Mouse (Mus musculus): ENCODE results near the gene Mindy4.
A peak's percentile ranks its signal among the peaks of the same experiment; 100 is the strongest.

The Mindy4 gene

DNA sequence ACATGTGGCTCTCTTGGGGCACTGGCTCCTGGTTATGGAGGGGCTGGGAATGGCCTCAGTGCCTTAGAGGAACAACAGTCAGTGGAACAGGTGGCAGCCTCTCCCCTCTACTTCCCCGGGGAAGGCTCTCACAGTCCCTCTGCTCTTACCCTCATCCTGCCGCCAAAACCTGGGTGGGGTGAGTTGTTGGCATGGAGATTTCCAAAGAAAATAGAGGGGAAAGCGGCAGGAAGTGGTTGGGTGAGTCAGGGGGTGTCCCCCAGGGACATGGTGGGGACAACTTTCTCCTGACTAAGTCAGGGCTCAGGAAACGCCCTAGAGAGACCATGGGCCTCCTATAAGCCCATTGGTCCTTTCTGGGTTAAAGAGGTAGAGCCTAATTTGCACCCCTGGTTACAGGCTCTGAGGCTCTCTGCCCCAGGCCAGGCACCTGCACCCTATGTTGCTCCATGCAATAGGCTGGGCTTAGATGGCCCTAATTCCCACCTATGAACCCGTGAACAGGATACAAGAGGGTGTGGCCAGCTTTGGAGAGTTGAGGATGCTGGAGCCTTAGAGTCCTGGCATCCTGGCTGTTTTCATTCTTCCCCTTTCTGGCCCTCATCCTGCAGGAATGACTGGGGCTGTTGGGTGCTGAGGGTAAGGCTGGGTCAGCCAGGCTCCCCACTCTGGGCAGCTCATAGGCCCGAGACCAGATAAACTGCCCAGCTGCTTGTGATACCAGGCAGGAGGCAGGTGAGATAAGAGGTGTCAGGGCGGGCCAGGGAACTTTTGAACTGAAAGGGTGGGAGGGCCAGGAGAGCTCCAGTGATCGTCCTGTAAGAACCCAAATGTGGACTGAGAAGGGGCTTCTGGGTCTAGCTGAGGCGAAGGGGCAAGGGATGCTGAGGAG lies 136.0 kb downstream of the Mindy4 start:
- peak; percentile 70 for DNase-seq (ENCODE audit: low read depth, low spot score)

DNA sequence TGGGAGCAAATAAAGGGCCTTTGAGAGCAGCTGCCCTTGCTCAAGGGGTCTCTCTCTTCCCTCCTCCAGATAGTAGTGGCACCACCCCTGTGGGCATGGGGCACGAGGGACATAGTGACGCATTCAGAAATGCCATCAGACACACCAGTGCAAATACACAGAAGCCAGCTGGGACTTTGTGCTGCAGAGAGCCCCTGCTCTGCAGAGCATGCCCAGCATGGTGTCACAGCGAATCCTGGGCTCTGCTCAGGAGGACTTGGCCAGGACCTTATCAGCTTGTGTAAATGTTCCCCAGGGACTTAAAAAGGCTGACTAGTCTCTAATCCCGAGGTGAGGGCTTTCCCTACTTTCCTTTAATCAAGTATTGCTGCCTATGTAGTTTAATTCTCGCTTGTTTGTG lies 138.5 kb downstream of the Mindy4 start:
- no peak for DNase-seq (ENCODE audit: low read depth, low spot score)

DNA sequence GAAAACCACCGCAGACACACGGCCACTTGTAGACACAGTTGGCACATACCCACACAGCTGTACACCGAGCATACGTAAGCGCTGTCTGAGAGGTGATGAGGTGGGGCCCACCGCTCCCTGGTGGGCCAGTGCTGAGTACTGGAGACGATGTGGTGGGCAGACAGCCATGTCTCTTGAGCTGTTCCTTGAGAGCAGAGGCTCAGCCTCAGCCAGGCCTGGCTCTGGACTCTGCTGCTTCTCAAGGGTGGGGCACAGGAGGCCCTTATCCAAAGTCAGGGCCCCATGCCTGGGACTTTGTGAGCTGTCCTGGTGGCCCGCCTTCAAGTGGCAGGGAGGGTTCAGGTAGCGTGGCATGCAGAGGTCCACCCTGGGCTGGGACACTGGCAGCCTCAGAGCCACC lies 139.1 kb downstream of the Mindy4 start:
- DNase-seq (ENCODE audit: low read depth, low spot score) = no peak

DNA sequence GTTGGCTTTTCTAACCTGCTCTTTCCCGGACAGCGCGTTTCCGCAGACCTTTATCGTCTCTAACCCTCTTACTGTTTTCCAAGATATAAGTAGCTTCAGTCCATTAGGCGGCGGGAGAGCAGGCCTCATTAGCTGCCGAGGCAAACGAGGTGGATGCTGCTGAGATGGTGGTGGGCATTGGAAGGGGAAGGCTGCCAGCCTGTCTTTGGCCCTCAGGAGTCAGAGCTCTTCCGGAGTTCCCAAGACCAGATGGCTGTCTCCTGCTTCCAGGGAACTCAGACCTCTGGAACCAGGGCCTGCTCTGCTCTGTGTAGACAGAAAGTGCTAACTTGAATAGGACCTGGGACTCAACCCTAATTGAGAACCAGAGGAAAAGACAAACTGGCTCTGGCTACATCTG lies 140.3 kb downstream of the Mindy4 start:
- no peak for DNase-seq (ENCODE audit: low read depth, low spot score)

DNA sequence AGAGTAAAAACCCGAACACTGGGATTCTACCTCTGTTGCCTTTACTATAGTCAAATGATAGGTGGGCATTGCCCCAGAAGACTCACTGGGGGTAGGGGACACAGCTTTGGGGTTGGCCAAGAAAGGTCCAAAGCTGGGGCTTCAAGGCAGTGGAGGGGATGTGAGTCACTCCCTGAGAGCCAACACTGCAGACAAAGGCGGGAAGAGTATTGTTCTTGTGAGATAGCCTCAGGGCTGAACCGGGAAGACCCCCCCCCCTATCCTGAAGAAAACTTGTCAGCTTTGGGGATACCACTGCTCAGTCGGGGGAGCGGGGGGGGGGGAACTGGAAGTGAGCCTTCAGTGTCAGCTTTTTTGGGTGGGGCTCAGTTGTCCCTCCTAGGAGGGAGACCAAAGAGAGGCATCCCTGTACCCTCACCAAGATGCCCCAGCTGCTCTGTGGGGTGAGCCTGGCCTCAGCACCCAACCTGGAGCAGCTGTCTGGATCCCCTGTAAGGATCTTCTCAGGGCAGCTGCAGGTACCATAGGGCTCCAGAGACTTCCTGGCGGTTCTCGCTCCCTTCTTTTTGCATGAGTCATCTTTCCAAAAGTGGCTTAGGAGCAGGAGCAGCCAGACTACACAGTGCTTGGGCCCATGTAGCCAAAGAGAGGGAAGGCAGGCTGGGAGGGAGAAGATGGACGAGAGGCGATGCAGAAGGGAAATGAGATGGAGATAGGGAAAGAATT lies 141.3 kb downstream of the Mindy4 start:
- DNase-seq (ENCODE audit: low read depth, low spot score) = no peak

DNA sequence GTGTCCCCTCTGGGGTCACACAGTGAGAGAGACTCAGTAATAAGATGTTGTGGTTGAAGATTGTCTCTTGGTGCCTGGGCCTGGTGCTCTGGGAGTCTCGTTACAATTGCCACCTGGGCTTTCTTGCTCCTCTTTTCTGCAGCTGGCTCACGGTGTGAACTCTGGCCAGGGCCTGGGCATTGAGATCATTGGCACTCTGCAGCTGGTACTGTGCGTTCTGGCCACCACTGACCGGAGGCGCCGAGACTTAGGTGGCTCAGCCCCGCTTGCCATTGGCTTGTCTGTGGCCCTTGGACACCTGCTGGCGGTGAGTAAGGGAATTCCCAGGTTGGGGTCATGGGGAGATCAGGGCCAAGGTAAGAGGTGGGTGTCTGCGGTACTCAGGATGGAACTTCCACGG lies 142.1 kb downstream of the Mindy4 start:
- no peak for DNase-seq (ENCODE audit: low read depth, low spot score)

DNA sequence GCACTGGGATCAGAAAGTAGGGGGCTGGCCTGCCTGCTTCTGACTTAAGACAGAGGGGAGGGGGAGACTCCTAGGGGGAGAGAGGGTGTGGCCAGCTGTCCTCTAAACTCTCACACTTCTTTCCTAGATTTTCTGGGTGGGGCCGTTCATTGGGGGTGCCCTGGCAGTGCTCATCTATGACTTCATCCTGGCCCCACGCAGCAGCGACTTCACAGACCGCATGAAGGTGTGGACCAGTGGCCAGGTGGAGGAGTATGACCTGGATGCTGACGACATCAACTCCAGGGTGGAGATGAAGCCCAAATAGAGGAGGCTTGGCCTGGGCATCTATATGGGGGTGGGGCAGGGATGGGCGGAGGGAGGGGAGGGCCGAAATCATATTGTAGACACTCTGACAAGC lies 143.3 kb downstream of the Mindy4 start:
- DNase-seq (ENCODE audit: low read depth, low spot score) = no peak

DNA sequence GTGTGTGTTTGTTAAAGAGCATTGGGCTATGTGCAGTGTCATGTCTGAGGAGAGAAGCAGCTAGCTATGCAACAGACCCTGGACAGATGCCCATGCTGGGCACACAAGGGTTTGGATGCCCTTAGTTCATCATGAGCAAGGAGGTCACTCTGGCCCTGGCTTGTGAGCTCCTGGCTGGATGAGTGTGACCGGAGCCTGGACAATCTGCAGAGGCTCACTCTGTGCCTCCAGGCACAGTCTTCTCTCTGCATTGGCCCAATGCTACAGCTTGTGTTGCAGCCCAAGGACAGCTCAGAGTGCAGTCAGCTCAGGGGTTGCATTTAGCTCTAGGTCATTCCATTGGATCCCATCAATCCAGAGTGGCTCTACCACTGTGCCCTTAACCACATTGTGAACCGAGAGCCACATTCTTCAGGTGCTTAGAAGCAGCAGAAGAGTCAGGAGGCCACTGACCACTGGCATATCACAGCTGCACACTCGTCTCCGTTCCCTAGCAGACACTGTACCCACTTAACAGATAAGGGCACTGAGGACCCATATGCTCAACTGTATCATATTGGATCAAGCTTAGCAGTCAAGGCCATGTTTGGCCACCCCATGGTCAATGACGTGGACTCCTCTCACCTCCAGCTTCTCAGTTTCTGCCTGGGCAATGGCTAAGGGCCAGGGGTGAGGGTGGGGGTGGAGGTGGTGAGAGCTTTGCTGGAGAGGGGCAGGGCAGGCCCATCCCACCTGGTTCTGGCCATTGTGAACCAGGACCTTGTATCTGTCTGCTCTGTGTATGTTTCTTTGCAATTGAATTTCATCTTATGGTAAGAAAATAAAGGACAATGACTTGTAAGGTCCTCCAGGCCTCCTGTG lies 144.8 kb downstream of the Mindy4 start:
- DNase-seq (ENCODE audit: low read depth, low spot score) = no peak

DNA sequence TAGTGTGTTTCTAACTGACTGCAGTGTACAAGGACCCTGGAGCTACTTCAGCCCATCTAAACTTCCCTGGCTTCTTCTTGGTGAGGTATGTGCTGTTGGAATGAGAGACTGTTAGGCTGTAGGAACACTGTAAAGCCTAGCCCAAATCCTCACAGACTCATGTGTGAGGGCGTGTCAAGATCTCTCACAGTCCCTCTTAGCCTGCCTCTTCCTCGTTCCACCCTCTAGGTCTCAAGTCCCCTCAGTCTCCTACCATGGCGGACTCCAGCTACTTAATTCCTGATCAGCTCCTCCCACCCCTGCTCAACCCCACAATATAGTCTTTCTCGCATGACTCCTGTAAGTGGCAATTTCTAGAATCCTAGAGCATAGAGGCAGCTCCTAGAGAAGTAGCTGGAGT lies 146.0 kb downstream of the Mindy4 start:
- DNase-seq (ENCODE audit: low read depth, low spot score) = no peak

DNA sequence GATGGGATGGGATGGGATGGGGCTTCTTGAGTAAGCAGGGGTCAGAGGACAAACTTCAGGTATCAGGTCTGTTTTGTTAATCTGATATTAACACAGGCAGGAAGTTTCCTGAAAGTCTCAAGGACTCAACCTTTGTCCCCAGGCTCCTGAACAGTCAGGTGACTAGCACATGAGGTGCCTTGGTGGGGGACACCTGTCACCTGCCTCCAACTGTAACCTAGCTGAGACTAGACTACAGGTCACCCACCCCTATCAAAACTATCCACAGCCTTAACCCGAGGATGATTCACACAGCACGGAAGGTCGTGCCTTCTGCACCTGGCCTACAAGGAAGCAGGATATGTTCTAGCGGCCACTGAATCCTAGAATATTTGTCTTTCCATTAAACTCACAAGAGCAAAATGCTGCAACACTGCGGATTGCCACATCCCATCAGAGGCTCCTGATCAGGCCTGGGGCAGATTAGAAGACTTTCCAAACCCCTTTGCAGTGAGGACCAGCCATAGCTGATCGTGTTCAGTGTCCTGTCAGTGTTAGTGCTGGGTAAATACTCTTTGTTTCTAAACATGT lies 147.3 kb downstream of the Mindy4 start:
- no peak for DNase-seq (ENCODE audit: low read depth, low spot score)

DNA sequence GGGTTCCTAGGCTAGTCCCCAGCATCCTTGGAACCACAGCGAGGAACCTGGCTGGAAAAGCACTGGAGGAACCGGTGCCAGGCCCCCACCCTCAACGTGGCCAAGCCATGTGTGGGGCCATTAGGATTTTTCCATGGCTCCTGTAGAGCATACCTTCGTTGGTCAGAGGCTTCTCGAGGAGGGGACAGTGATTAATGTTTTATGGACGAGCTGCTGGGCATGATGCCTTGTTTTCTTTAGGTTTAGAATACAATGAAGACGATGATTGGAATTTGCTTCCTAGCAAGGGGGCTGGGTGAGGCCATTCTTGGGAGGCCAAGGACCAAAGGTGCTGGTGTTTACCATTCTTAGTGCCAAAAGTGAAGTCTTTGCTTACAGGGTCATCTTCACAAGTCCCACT lies 148.5 kb downstream of the Mindy4 start:
- DNase-seq (ENCODE audit: low read depth, low spot score) = no peak

DNA sequence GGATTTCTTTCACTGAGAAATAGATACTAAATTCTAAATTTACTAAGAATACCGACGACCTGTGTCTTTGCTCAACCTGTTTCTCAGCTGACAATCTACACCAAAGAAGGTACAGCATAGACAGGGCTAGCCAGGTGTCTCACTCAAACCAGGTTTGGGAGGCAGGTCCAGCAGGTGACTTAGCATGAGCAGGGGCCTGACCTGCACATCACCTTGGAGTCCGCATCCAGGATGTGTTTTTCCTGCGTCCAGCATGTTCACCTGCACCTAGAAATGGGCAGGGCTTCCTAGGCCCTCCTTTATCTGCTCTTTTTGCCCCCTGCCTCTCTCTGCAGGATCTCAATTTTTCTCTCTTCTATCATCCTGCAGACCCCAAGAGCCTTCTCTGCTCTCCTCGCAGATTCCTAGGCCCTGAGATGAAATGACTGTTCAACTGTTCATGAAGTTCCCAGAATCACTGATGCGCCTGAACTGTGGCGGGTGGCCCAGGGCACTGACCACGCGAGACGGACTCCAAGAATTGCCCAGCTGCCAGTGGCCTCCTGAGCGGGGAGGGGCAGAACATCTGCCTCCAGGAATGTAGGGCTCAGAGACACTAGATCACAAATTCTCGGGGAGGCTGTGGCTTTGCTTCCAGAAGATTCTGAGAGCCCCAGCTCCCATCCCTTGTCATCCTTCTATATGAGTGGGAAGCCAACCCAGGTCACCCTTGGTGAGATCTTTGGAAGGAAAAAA lies 150.7 kb downstream of the Mindy4 start:
- DNase-seq (ENCODE audit: low read depth, low spot score) = no peak

DNA sequence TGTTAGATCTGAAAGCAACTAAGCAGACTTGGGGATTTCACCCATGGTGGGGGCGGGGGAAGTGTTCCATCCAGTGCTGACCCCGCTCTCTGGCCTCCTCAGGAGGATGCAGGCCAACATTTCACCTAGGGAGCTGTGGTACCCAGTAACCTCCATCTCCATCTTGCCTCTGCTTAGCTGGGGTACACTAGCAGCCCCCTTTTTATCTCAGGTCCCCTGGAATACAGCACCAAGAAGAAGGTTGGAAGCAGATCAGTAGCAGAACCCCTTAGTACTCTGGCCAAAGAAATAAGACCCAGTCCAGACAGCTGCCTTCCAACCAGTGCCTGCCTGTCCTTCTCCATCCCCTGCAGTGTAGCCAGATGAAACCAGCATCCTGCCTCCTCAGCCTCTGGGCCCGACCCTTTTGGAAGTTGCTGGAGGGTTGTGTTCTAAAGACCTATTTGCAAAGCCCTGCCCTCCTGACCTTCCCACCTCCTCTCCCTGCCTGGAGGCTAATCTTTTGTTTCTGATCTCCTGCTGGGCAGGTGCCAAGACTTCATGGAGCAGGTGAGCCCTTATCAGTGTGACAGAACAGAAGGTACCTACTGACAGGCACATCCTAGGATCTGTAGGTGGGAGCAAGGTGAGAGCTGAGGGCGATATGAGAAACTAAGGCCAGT lies 151.4 kb downstream of the Mindy4 start:
- DNase-seq (ENCODE audit: low read depth, low spot score) = no peak

DNA sequence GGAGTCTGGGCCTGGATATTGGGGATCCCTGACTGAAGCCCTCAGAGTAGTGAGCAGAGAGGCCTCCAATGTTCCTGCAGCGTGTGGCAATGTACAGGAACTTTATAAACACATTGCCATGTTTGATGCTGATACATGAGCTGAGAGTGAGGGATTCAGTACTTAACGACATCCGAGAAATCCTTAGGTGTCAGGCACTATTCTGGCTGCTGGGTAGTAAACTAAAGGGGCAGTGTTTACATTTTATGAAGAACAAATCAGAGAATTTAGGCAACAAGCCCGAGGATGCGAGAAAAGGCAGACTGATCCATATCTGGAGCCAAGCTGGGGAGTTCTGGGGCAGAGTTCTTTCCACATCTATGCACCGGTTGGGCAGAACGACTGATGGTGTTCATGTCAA lies 152.4 kb downstream of the Mindy4 start:
- no peak for DNase-seq (ENCODE audit: low read depth, low spot score)

DNA sequence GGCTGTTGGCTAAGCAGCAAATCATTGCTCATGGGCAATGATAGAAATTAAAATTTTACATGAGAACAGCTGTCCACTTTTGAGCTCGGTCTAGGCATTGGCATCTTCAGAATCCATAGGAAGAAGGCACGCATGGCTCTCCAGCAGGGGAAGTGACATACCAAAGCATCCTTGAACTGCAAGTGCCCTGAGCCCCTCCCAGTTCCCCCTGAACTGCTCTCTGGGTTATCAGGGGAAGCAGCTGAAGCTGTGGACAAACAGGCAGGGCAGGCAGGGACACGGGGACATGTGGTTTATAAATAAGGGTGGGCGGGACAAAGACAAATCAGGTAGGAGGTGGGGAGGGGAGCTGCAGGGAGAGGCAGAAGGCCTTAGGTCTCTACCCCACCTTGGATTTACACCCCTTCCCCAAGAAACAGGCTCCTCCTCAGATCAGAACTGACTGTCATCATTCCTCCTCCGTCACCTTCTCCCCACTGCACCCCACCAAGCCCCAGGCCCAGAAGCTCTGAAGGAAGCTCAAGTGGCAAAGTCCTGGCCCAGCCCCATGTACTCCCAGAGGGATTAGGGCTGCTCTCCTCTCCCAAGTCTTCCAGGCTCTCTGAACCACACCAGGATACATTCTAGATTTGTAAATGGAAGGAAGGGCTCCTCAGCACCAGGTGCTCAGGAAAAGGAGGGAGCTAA lies 153.0 kb downstream of the Mindy4 start:
- DNase-seq (ENCODE audit: low read depth, low spot score) = no peak

DNA sequence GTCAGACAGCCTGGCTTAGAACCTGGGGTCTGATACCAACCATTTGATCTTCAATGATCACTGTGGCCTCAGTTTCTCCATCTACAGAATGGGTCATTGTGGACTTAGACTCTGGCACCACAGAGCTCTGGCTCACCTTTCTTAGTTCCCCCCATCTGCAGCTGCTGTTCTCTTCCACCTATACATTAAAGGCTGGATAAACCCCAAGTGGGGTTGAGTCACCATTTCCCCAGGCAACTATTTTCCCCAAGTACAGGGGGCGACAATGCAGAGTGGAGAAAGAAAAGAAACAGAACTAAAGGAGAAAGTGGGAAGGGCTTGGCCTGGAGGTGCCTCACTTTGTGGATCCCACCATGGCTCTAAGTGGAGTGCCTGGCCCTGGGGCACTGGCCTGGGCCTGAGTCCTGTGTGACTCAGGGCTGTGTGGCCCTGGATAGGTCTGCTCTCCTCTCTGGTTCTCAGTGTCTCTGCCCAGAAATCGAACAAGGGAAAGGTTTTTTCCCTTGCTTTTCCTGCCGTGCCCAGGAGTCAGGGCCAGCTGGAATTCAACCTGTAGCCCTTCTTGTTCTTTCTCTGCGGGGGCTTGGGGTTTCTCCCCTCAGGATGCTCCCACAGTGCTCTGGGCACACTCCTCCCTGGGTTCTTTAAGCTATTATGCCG lies 153.9 kb downstream of the Mindy4 start:
- DNase-seq (ENCODE audit: low read depth, low spot score) = no peak

DNA sequence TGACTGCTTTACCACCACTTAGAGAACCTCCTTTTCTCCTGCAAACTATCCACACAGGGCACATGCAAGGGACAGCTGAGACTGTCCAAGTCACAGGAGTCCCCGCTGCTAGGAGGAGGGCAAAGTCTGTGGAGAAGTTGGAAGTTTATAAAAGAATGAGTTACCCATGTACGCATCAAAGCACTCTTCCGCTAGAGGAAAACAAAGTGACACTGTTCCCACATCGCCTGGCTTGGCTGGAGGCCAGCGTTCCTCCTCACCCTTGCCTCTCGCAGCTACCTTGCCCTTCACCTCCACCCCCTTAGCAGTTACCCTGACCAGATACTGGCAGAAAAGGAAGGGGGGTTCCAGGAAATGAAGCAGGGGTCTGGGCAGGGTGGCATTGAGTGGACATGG lies 154.5 kb downstream of the Mindy4 start:
- no peak for DNase-seq (ENCODE audit: low read depth, low spot score)

DNA sequence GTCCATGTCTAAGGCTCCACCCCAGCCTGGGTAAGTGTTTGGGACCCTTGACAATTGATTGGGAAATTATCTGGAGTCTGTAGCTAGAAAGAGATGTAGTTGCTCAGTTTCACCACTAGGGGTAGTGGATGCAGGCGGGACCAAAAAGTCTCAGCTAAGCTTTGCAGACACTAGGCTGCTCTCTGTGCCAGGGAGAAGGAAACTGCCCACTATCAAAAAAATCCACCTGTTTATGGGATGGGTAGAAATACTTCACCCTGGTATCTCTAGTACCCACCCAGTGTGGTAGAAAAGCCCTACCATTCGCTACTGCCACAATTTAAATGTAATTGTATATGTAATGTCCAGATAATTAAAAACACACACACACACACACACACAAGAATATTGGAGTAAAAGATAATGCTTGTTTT lies 155.6 kb downstream of the Mindy4 start:
- peak; percentile 71 for DNase-seq (ENCODE audit: low read depth, low spot score)

DNA sequence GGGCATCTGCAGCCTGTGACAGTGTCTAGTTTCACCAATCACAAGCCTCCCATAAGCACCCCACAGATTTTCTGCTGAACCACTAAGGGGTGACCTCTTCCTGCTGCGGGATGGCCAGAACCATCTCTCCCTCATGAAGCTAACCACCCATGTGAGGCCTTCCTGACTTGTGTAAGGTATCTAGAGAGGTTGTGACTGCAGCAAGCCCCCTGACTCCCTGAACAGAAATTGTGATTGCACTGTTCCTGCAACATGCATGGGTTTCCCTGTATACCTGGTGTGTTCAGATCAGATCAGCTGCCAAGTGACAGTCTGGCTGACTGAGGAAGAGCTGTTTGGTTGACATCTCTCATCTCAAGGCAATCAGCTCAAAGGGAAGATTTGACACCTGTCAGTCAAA lies 159.5 kb downstream of the Mindy4 start:
- no peak for DNase-seq (ENCODE audit: low read depth, low spot score)
